Mouse (Mus musculus): Measurements from ENCODE around the gene Phldb2. TPM values are rescaled to one million over a fixed set of nuclear protein-coding genes. Genes with fewer than 3 reads are reported as not detected.

The Phldb2 gene
- polyA plus RNA-seq, 1 experiment: 55.4 TPM

GRCm38 (mm10) chr16:45798591-45798990 is 154.8 kb downstream of the Phldb2 start:
- Histone ChIP-seq H3K36me3 (ENCODE audit: control insufficient read depth, insufficient read depth, low read length) (peaks cover 15% of the 10 kb centered on the region; the same call in 1 of the 2 replicates), H3K4me3 (ENCODE audit: insufficient read depth, low read depth, low read length) (no peak overlapping the region), H3K27me3 (replicated peaks; ENCODE audit: control insufficient read depth, insufficient read depth, low read length) (no peaks in the 10 kb centered on the region), H3K27ac (ENCODE audit: insufficient read depth, low read depth, low read length) (no peak overlapping the region), H3K4me1 (ENCODE audit: control insufficient read depth, insufficient read depth, low read length) (no peaks in the 10 kb centered on the region; the same call in 1 of the 2 replicates)
- WGBS: 85% methylated on average over 2 of the region's 2 CpGs
- no peak for DNase-seq
- no peak for TF ChIP-seq POLR2A (IDR thresholded peaks at IDR 0.05; ENCODE audit: low read depth, low read length)
- TF ChIP-seq CTCF (conservative IDR thresholded peaks at IDR 0.05; ENCODE audit: insufficient read depth, insufficient read length, low read depth, low read length): no peak

GRCm38 (mm10) chr16:45796815-45797214 is 156.6 kb downstream of the Phldb2 start:
- peak; percentile 69 for DNase-seq
- no peak overlapping the region for H3K4me3 ChIP-seq (ENCODE audit: insufficient read depth, low read depth, low read length)
- TF ChIP-seq CTCF (conservative IDR thresholded peaks at IDR 0.05; ENCODE audit: insufficient read depth, insufficient read length, low read depth, low read length) (no peak), POLR2A (IDR thresholded peaks at IDR 0.05; ENCODE audit: low read depth, low read length) (no peak)
- H3K27me3 ChIP-seq (replicated peaks; ENCODE audit: control insufficient read depth, insufficient read depth, low read length): no peaks in the 10 kb centered on the region
- H3K4me1 ChIP-seq (ENCODE audit: control insufficient read depth, insufficient read depth, low read length): no peaks in the 10 kb centered on the region; the same call in 1 of the 2 replicates
- peaks cover 17% of the 10 kb centered on the region; the same call in 1 of the 2 replicates for H3K36me3 ChIP-seq (ENCODE audit: control insufficient read depth, insufficient read depth, low read length)
- WGBS: 24% methylated on average over 2 of the region's 2 CpGs
- H3K27ac ChIP-seq (ENCODE audit: insufficient read depth, low read depth, low read length): no peak overlapping the region

GRCm38 (mm10) chr16:45795188-45795693 is 158.2 kb downstream of the Phldb2 start:
- Histone ChIP-seq H3K36me3 (ENCODE audit: control insufficient read depth, insufficient read depth, low read length) (peaks cover 13% of the 10 kb centered on the region; the same call in 1 of the 2 replicates), H3K27ac (ENCODE audit: insufficient read depth, low read depth, low read length) (no peak overlapping the region), H3K4me1 (ENCODE audit: control insufficient read depth, insufficient read depth, low read length) (no peaks in the 10 kb centered on the region; the same call in 1 of the 2 replicates), H3K4me3 (ENCODE audit: insufficient read depth, low read depth, low read length) (no peak overlapping the region), H3K27me3 (replicated peaks; ENCODE audit: control insufficient read depth, insufficient read depth, low read length) (no peaks in the 10 kb centered on the region)
- TF ChIP-seq POLR2A (IDR thresholded peaks at IDR 0.05; ENCODE audit: low read depth, low read length): no peak
- TF ChIP-seq CTCF (conservative IDR thresholded peaks at IDR 0.05; ENCODE audit: insufficient read depth, insufficient read length, low read depth, low read length): no peak
- no peak for DNase-seq
- WGBS: 56% methylated on average over 5 of the region's 5 CpGs

GRCm38 (mm10) chr16:45792781-45793180 is 160.6 kb downstream of the Phldb2 start:
- no peaks in the 10 kb centered on the region; the same call in 1 of the 2 replicates for H3K4me1 ChIP-seq (ENCODE audit: control insufficient read depth, insufficient read depth, low read length)
- H3K4me3 ChIP-seq (ENCODE audit: insufficient read depth, low read depth, low read length): no peak overlapping the region
- 87% methylated on average over 2 of the region's 2 CpGs for WGBS
- DNase-seq: no peak
- no peaks in the 10 kb centered on the region for H3K27me3 ChIP-seq (replicated peaks; ENCODE audit: control insufficient read depth, insufficient read depth, low read length)
- H3K27ac ChIP-seq (ENCODE audit: insufficient read depth, low read depth, low read length): no peak overlapping the region
- TF ChIP-seq CTCF (conservative IDR thresholded peaks at IDR 0.05; ENCODE audit: insufficient read depth, insufficient read length, low read depth, low read length): no peak
- TF ChIP-seq POLR2A (IDR thresholded peaks at IDR 0.05; ENCODE audit: low read depth, low read length): no peak
- peaks cover 15% of the 10 kb centered on the region; the same call in 1 of the 2 replicates for H3K36me3 ChIP-seq (ENCODE audit: control insufficient read depth, insufficient read depth, low read length)

- Histone ChIP-seq H3K27me3 (replicated peaks; ENCODE audit: control insufficient read depth, insufficient read depth, low read length) (no peaks in the 10 kb centered on the region), H3K4me3 (ENCODE audit: insufficient read depth, low read depth, low read length) (no peak overlapping the region), H3K36me3 (ENCODE audit: control insufficient read depth, insufficient read depth, low read length) (peaks cover 16% of the 10 kb centered on the region), H3K4me1 (ENCODE audit: control insufficient read depth, insufficient read depth, low read length) (no peaks in the 10 kb centered on the region), H3K27ac (ENCODE audit: insufficient read depth, low read depth, low read length) (no peak overlapping the region)
- TF ChIP-seq POLR2A (IDR thresholded peaks at IDR 0.05; ENCODE audit: low read depth, low read length) (no peak), CTCF (conservative IDR thresholded peaks at IDR 0.05; ENCODE audit: insufficient read depth, insufficient read length, low read depth, low read length) (no peak)
- WGBS: 68% methylated on average over 5 of the region's 5 CpGs
- DNase-seq: no peak
These were observed 162.1 kb downstream of the Phldb2 start for GRCm38 (mm10) chr16:45791286-45791685.

GRCm38 (mm10) chr16:45789311-45789710 is 164.1 kb downstream of the Phldb2 start:
- Histone ChIP-seq H3K4me1 (ENCODE audit: control insufficient read depth, insufficient read depth, low read length) (no peaks in the 10 kb centered on the region), H3K4me3 (ENCODE audit: insufficient read depth, low read depth, low read length) (no peak overlapping the region), H3K27me3 (replicated peaks; ENCODE audit: control insufficient read depth, insufficient read depth, low read length) (no peaks in the 10 kb centered on the region), H3K36me3 (ENCODE audit: control insufficient read depth, insufficient read depth, low read length) (peaks cover 18% of the 10 kb centered on the region), H3K27ac (ENCODE audit: insufficient read depth, low read depth, low read length) (no peak overlapping the region)
- 78% methylated on average over 2 of the region's 2 CpGs for WGBS
- TF ChIP-seq POLR2A (IDR thresholded peaks at IDR 0.05; ENCODE audit: low read depth, low read length) (no peak), CTCF (conservative IDR thresholded peaks at IDR 0.05; ENCODE audit: insufficient read depth, insufficient read length, low read depth, low read length) (no peak)
- no peak for DNase-seq

GRCm38 (mm10) chr16:45787650-45788049 is 165.7 kb downstream of the Phldb2 start:
- Histone ChIP-seq H3K4me1 (ENCODE audit: control insufficient read depth, insufficient read depth, low read length) (no peaks in the 10 kb centered on the region), H3K4me3 (ENCODE audit: insufficient read depth, low read depth, low read length) (no peak overlapping the region), H3K27ac (ENCODE audit: insufficient read depth, low read depth, low read length) (no peak overlapping the region), H3K36me3 (ENCODE audit: control insufficient read depth, insufficient read depth, low read length) (peaks cover 15% of the 10 kb centered on the region), H3K27me3 (replicated peaks; ENCODE audit: control insufficient read depth, insufficient read depth, low read length) (no peaks in the 10 kb centered on the region)
- DNase-seq: no peak
- WGBS: 82% methylated on average over 6 of the region's 6 CpGs
- TF ChIP-seq CTCF (conservative IDR thresholded peaks at IDR 0.05; ENCODE audit: insufficient read depth, insufficient read length, low read depth, low read length) (no peak), POLR2A (IDR thresholded peaks at IDR 0.05; ENCODE audit: low read depth, low read length) (no peak)
